Mouse (Mus musculus): ENCODE data around the gene Sgcd. TPM values are rescaled to one million over a fixed set of nuclear protein-coding genes. Genes with fewer than 3 reads are reported as not detected.

The Sgcd gene
- polyA plus RNA-seq, 1 experiment from 2014 or later, result 3.4 TPM

DNA sequence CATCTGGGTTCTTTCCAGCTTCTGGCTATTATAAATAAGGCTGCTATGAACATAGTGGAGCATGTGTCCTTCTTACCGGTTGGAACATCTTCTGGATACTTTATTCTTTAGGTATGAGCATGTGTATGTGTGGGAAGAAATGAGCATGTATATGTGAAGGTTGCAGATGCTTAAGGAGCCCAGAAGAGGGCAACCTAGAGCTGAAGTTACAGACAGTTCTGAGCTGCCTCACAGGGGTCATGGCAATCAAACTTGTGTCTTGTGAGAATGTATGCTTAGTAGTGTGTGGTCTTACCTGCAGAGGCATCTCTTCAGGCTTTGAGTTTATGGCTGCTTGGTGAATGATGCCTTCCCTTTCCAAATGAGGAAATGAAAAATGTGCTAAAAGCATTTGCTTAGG lies 1084.5 kb downstream of the Sgcd start:
- Histone ChIP-seq H3K9me3 (replicated peaks; ENCODE audit: control insufficient read depth, low read length) (no peaks in the 10 kb centered on the region), H3K36me3 (replicated peaks; ENCODE audit: control insufficient read depth, insufficient read depth, low read depth, low read length) (no peaks in the 10 kb centered on the region), H3K9ac (replicated peaks; ENCODE audit: low read length) (no peak overlapping the region), H3K4me2 (ENCODE audit: low read depth, low read length) (no peak overlapping the region), H3K27ac (replicated peaks; ENCODE audit: low read depth, low read length) (no peak overlapping the region), H3K27me3 (ENCODE audit: control insufficient read depth, insufficient read depth, low read length) (no peaks in the 10 kb centered on the region), H3K4me1 (ENCODE audit: control insufficient read depth, insufficient read depth, low read length) (no peaks in the 10 kb centered on the region), H3K4me3 (ENCODE audit: low read depth, low read length) (no peak overlapping the region)
- WGBS, result 81% methylated on average over 1 of the region's 1 CpGs
- no peak for DNase-seq (ENCODE audit: low spot score)
- ATAC-seq (replicated peaks; ENCODE audit: insufficient number of reproducible peaks, low FRiP score, low TSS enrichment, low read depth), result no peak

DNA sequence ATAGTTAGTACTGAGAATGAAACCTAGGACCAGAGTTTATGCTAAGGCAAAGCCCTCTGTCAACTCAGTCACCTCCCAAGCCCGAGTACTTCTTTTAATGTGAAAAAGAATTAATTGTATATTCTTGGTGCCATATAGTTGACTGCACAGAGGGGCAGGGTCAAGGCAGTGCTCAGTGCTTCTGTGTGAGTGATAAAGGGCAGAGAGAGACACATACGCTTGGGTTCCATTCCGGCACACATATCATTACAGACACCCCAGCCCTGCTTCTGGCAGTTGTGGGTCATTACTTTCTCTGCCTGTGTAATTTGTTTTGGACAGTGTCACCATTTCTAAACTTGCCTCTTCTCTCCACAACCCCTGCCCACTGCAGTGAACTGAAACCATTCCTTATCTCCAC lies 1099.7 kb downstream of the Sgcd start:
- Histone ChIP-seq H3K9me3 (replicated peaks; ENCODE audit: control insufficient read depth, low read length) (no peaks in the 10 kb centered on the region), H3K27ac (replicated peaks; ENCODE audit: low read depth, low read length) (no peak overlapping the region), H3K4me2 (ENCODE audit: low read depth, low read length) (no peak overlapping the region), H3K36me3 (replicated peaks; ENCODE audit: control insufficient read depth, insufficient read depth, low read depth, low read length) (no peaks in the 10 kb centered on the region), H3K4me1 (ENCODE audit: control insufficient read depth, insufficient read depth, low read length) (no peaks in the 10 kb centered on the region), H3K9ac (replicated peaks; ENCODE audit: low read length) (no peak overlapping the region), H3K4me3 (ENCODE audit: low read depth, low read length) (no peak overlapping the region), H3K27me3 (ENCODE audit: control insufficient read depth, insufficient read depth, low read length) (no peaks in the 10 kb centered on the region)
- ATAC-seq (replicated peaks; ENCODE audit: insufficient number of reproducible peaks, low FRiP score, low TSS enrichment, low read depth) (no peak), DNase-seq (ENCODE audit: low spot score) (no peak)
- whole genome bisulfite sequencing, result 84% methylated on average over 3 of the region's 3 CpGs

DNA sequence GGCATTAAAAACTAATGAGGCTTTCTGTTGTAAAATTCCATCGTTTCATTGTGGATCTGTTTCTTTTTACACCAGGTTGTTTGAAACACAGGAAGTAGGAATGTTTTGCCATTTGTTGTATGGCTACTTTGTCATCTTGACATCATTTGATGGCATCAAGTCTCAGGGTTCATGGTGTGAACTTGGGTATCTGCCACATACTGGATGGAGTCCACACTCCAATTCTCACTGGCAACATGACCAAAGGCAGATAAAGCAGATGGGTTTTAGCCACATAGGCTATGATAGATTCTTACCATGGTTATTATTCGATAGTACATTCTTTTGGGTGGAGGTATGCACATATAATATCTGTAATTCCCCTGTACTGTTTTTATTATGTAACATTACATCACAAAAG lies 1106.3 kb downstream of the Sgcd start:
- DNase-seq (ENCODE audit: low spot score) (no peak), ATAC-seq (replicated peaks; ENCODE audit: insufficient number of reproducible peaks, low FRiP score, low TSS enrichment, low read depth) (no peak)
- no peak overlapping the region for H3K27ac ChIP-seq (replicated peaks; ENCODE audit: low read depth, low read length)
- H3K9me3 ChIP-seq (replicated peaks; ENCODE audit: control insufficient read depth, low read length), result no peaks in the 10 kb centered on the region
- no peak overlapping the region for H3K4me2 ChIP-seq (ENCODE audit: low read depth, low read length)
- H3K27me3 ChIP-seq (ENCODE audit: control insufficient read depth, insufficient read depth, low read length), result no peaks in the 10 kb centered on the region
- H3K9ac ChIP-seq (replicated peaks; ENCODE audit: low read length), result no peak overlapping the region
- H3K4me1 ChIP-seq (ENCODE audit: control insufficient read depth, insufficient read depth, low read length), result no peaks in the 10 kb centered on the region
- H3K36me3 ChIP-seq (replicated peaks; ENCODE audit: control insufficient read depth, insufficient read depth, low read depth, low read length), result no peaks in the 10 kb centered on the region
- H3K4me3 ChIP-seq (ENCODE audit: low read depth, low read length), result no peak overlapping the region
- 83% methylated on average over 2 of the region's 2 CpGs for WGBS

DNA sequence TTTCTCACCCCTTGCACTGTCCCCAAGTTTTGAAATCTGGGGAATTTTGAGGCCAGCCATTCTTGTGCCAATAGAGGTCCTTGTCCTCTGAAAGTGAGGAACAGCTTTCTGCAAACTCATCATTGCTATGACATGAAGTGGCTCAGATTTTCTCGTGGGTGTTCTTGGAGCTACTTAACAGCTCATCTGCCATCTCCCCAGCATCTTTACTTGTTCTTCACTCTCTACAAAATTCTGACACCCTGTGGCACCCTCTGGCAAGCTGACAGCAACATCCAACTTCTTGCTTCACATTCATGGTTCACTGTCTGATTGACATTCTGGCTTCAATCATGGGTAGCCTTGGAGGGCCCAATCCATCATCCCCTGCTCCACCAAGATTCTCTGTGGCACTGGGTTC lies 1113.0 kb downstream of the Sgcd start:
- Histone ChIP-seq H3K27me3 (ENCODE audit: control insufficient read depth, insufficient read depth, low read length) (no peaks in the 10 kb centered on the region), H3K9ac (replicated peaks; ENCODE audit: low read length) (no peak overlapping the region), H3K4me3 (ENCODE audit: low read depth, low read length) (no peak overlapping the region), H3K9me3 (replicated peaks; ENCODE audit: control insufficient read depth, low read length) (no peaks in the 10 kb centered on the region), H3K27ac (replicated peaks; ENCODE audit: low read depth, low read length) (no peak overlapping the region), H3K4me1 (ENCODE audit: control insufficient read depth, insufficient read depth, low read length) (no peaks in the 10 kb centered on the region), H3K4me2 (ENCODE audit: low read depth, low read length) (no peak overlapping the region), H3K36me3 (replicated peaks; ENCODE audit: control insufficient read depth, insufficient read depth, low read depth, low read length) (no peaks in the 10 kb centered on the region)
- 88% methylated on average over 1 of the region's 1 CpGs for WGBS
- ATAC-seq (replicated peaks; ENCODE audit: insufficient number of reproducible peaks, low FRiP score, low TSS enrichment, low read depth), result no peak
- no peak for DNase-seq (ENCODE audit: low spot score)

GRCm38 (mm10) chr11:46868594-46868993 lies 1120.2 kb downstream of the Sgcd start:
- Histone ChIP-seq H3K4me3 (ENCODE audit: low read depth, low read length) (no peak overlapping the region), H3K4me1 (ENCODE audit: control insufficient read depth, insufficient read depth, low read length) (no peaks in the 10 kb centered on the region), H3K9ac (replicated peaks; ENCODE audit: low read length) (no peak overlapping the region), H3K27ac (replicated peaks; ENCODE audit: low read depth, low read length) (no peak overlapping the region), H3K9me3 (replicated peaks; ENCODE audit: control insufficient read depth, low read length) (no peaks in the 10 kb centered on the region), H3K27me3 (ENCODE audit: control insufficient read depth, insufficient read depth, low read length) (no peaks in the 10 kb centered on the region), H3K4me2 (ENCODE audit: low read depth, low read length) (no peak overlapping the region), H3K36me3 (replicated peaks; ENCODE audit: control insufficient read depth, insufficient read depth, low read depth, low read length) (no peaks in the 10 kb centered on the region)
- WGBS, result 78% methylated on average over 7 of the region's 7 CpGs
- DNase-seq (ENCODE audit: low spot score) (no peak), ATAC-seq (replicated peaks; ENCODE audit: insufficient number of reproducible peaks, low FRiP score, low TSS enrichment, low read depth) (no peak)

DNA sequence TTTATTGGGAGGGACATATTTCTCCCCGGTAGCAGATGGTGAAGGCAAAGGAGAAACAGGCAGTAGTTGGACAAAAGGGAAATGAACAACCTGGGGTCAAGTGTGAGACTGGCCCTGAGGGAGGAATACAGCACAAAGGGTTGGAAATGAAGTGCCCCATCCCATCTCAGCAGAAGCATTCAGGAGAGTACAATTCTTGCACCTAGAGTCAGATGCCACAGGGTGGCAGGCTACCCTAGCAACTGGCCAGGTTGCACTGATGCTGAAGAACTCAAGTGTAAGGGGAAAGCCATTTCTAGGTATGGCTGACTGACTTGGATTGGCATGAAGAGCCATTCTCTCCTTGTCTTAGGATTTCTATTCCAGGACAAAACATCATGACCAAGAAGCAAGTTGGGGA lies 1124.0 kb downstream of the Sgcd start:
- no peak overlapping the region for H3K9ac ChIP-seq (replicated peaks; ENCODE audit: low read length)
- 81% methylated on average over 1 of the region's 1 CpGs for WGBS
- H3K4me2 ChIP-seq (ENCODE audit: low read depth, low read length), result no peak overlapping the region
- H3K27ac ChIP-seq (replicated peaks; ENCODE audit: low read depth, low read length), result no peak overlapping the region
- peak; percentile 47 for DNase-seq (ENCODE audit: low spot score)
- no peak for ATAC-seq (replicated peaks; ENCODE audit: insufficient number of reproducible peaks, low FRiP score, low TSS enrichment, low read depth)
- H3K4me1 ChIP-seq (ENCODE audit: control insufficient read depth, insufficient read depth, low read length), result no peaks in the 10 kb centered on the region
- no peaks in the 10 kb centered on the region for H3K27me3 ChIP-seq (ENCODE audit: control insufficient read depth, insufficient read depth, low read length)
- no peaks in the 10 kb centered on the region for H3K9me3 ChIP-seq (replicated peaks; ENCODE audit: control insufficient read depth, low read length)
- H3K36me3 ChIP-seq (replicated peaks; ENCODE audit: control insufficient read depth, insufficient read depth, low read depth, low read length), result no peaks in the 10 kb centered on the region
- H3K4me3 ChIP-seq (ENCODE audit: low read depth, low read length), result no peak overlapping the region

DNA sequence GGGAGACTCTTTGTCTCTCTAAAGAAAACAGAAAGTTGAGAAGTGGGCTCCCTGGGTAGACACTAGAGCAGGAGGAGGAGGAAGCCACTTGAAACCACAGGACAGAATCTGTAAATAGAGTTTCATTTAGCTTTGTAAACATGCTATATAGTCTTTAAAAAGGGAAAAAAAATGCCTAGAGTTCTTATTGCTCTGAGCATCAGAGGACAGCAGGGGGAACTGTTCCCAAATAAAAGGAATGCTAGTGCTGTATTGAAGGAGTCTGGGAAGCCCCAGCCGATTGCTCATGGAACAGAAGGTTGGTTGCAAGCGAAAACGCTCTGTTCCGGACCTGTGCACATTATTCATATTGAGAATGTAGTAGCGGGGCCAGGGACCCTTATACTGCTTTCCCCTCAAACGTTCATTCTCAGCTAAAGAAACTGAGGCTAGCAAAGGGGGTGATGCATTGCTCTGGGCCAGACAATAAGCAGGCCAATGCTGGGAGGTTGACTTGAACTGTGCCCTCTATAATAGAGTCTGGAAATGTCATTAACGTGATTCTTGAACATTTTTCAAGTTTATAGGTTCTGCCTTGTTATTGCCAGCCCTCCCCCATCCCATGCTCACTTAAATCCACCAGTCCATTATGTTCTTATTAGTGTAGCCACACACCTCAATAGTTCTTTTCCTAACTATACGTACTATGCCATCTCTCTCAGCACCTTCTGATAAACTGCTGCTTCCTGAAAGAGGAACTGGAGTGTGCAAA lies 1140.4 kb downstream of the Sgcd start:
- no peaks in the 10 kb centered on the region for H3K9me3 ChIP-seq (replicated peaks; ENCODE audit: control insufficient read depth, low read length)
- DNase-seq (ENCODE audit: low spot score) (peak; percentile 49), ATAC-seq (replicated peaks; ENCODE audit: insufficient number of reproducible peaks, low FRiP score, low TSS enrichment, low read depth) (no peak; the same call in 1 of the 2 replicates)
- WGBS, result 36% methylated on average over 8 of the region's 8 CpGs
- no peak overlapping the region for H3K4me3 ChIP-seq (ENCODE audit: low read depth, low read length)
- no peak overlapping the region for H3K27ac ChIP-seq (replicated peaks; ENCODE audit: low read depth, low read length)
- H3K9ac ChIP-seq (replicated peaks; ENCODE audit: low read length), result no peak overlapping the region
- H3K4me2 ChIP-seq (ENCODE audit: low read depth, low read length), result no peak overlapping the region
- H3K27me3 ChIP-seq (ENCODE audit: control insufficient read depth, insufficient read depth, low read length), result no peaks in the 10 kb centered on the region
- no peaks in the 10 kb centered on the region for H3K4me1 ChIP-seq (ENCODE audit: control insufficient read depth, insufficient read depth, low read length)
- no peaks in the 10 kb centered on the region for H3K36me3 ChIP-seq (replicated peaks; ENCODE audit: control insufficient read depth, insufficient read depth, low read depth, low read length)

DNA sequence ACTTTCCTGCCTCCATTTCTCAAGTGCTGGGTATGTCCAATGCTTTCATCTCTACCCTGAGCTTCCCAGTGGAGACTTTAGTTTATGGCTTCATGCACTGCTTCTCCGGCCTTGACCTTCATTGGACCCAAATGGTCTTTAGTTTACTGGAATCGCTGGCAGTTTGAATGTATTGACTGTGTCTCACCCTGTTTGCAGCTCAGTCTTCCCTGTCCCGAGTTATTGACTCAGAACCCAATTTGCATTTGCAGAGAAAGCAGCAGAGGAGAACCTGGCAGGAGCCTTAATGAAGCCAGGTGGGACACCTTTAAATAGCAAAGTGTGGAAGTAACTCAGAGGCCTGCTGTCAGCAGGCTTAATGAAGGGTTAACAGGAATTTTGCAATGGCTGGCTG lies 1140.9 kb downstream of the Sgcd start:
- Histone ChIP-seq H3K4me3 (ENCODE audit: low read depth, low read length) (no peak overlapping the region), H3K4me1 (ENCODE audit: control insufficient read depth, insufficient read depth, low read length) (no peaks in the 10 kb centered on the region), H3K27ac (replicated peaks; ENCODE audit: low read depth, low read length) (no peak overlapping the region), H3K4me2 (ENCODE audit: low read depth, low read length) (no peak overlapping the region), H3K9me3 (replicated peaks; ENCODE audit: control insufficient read depth, low read length) (no peaks in the 10 kb centered on the region), H3K27me3 (ENCODE audit: control insufficient read depth, insufficient read depth, low read length) (no peaks in the 10 kb centered on the region), H3K9ac (replicated peaks; ENCODE audit: low read length) (no peak overlapping the region), H3K36me3 (replicated peaks; ENCODE audit: control insufficient read depth, insufficient read depth, low read depth, low read length) (no peaks in the 10 kb centered on the region)
- DNase-seq (ENCODE audit: low spot score) (no peak), ATAC-seq (replicated peaks; ENCODE audit: insufficient number of reproducible peaks, low FRiP score, low TSS enrichment, low read depth) (no peak)
- WGBS, result 52% methylated on average over 3 of the region's 3 CpGs

Measured in embryonic facial prominence, embryonic 11.5 days (tissue).